Mouse (Mus musculus) spleen, adult 2 months (tissue): ENCODE measurements around the gene Apob.

Experiments used
- CTCF ChIP-seq: fragments of 200-500 bp; IDR thresholded peaks from 2 replicates; pipeline ENCODE4 v1.5.1; 2011; ENCODE audit warnings: mild to moderate bottlenecking, inconsistent platforms; ENCODE audit not compliant: insufficient read depth, insufficient read length, insufficient replicate concordance; ENCODE audit errors: extremely low read depth
- POLR2A ChIP-seq: fragments of 200-500 bp; IDR thresholded peaks from 2 replicates; pipeline ENCODE4 v1.6.1; 2011; ENCODE audit warnings: low read depth, low read length, inconsistent platforms

GRCm38 (mm10) chr12:7958851-7959250 lies 18.6 kb upstream of the Apob start:
- TF ChIP-seq POLR2A (no peak), CTCF (no peak)
